Mouse (Mus musculus) liver, adult 2 months (tissue): ENCODE results near the gene Cenpj.

Source experiments
- CTCF ChIP-seq: fragments of 200-500 bp; IDR thresholded peaks from 2 replicates; pipeline ENCODE4 v1.5.1; 2011; ENCODE audit warnings: low read depth, low read length, control low read depth
- POLR2A ChIP-seq: fragments of 200-500 bp; IDR thresholded peaks from 2 replicates; pipeline ENCODE4 v1.6.1; 2011; ENCODE audit warnings: low read length, control low read depth; ENCODE audit not compliant: insufficient read depth; ENCODE audit errors: extremely low read depth

DNA sequence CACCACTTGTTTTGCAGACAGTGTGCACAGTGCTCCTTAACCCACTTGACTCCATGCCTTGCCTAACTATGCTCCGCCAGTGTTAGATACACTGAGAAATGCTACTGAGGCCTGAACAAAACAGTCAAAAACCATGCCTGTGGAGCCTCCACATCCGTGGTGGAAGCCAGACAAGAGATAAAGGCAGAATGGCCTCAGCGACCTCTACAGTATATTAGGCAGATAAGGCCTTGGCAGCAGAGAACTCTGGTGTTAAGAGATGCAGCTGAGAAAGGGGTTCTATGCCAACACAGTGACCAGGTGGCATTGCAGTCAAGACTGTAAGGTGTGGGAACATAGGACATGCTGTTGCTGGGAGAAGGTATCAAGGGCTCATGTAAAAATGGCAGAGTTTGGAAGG, 68.5 kb downstream of the Cenpj start:
- no peak for TF ChIP-seq CTCF
- TF ChIP-seq POLR2A: no peak
